Mouse (Mus musculus) megakaryocyte-erythroid progenitor cell, adult 5 weeks (primary cell): ENCODE data around the gene Hsf2bp. TPM values are rescaled to one million over a fixed set of nuclear protein-coding genes. Genes with fewer than 3 reads are reported as not detected.

Experiments
- polyA plus RNA-seq: library from polyadenylated mRNA; stranded (reverse); fragments of >175 nt; gene quantifications from 2 replicates; pipeline ENCODE4 v1.2.3, GENCODE M21; 2012

Gene Hsf2bp
- 0.05 TPM in 1 of 2 replicates, not detected in the other for polyA plus RNA-seq

GRCm38 (mm10) chr17:32035609-32036508 lies at the start of gene Hsf2bp, which contains the start of gene Rrp1b:
Hsf2bp (minus strand) TSS chr17:32036349.
Rrp1b (plus strand) TSS chr17:32036100.

Other genes starting within 250 kb of the Hsf2bp start
- gene Sik1, start 180.5 kb downstream of the Hsf2bp start, polyA plus RNA-seq, result 158 and 191 TPM in 2 replicates
- 138 and 144 TPM in 2 replicates for gene Rrp1b, start 249 bp downstream of the Hsf2bp start, polyA plus RNA-seq
- 0.22 and 0.44 TPM in 2 replicates for gene Notch3, start 130.5 kb upstream of the Hsf2bp start, polyA plus RNA-seq
- gene Ephx3, start 153.2 kb upstream of the Hsf2bp start, polyA plus RNA-seq, result 0.12 TPM in 1 of 2 replicates, not detected in the other
- gene Brd4, start 248.4 kb upstream of the Hsf2bp start, polyA plus RNA-seq, result 241 and 382 TPM in 2 replicates